Mouse (Mus musculus): ENCODE measurements at regions not wholly inside any gene's neighbourhood (a gene's known extent, or its start where the extent isn't known, plus 50 kb on each side); places are given as distances from the start of the nearest gene placed in this dataset.

- ATAC-seq (ENCODE audit: low FRiP score), result no peak
- no peaks in the 10 kb centered on the region for H3K4me1 ChIP-seq (ENCODE audit: insufficient read depth, low read length)
- no peak overlapping the region for H3K9ac ChIP-seq (replicated peaks; ENCODE audit: low read length, poor library complexity, severe bottlenecking)
- no peak overlapping the region for H3K4me3 ChIP-seq (ENCODE audit: low read depth, low read length)
- TF ChIP-seq CTCF (IDR thresholded peaks at IDR 0.05), result no peak
- DNase-seq (ENCODE audit: low spot score), result no peak
- 90% methylated on average over 5 of the region's 5 CpGs for WGBS
- no peak overlapping the region for H3K4me2 ChIP-seq (ENCODE audit: low read depth, low read length, poor library complexity, severe bottlenecking)
- no peaks in the 10 kb centered on the region for H3K36me3 ChIP-seq (ENCODE audit: insufficient read depth, low read length)
- no peak overlapping the region for H3K27ac ChIP-seq (ENCODE audit: low read depth, low read length)
- no peaks in the 10 kb centered on the region for H3K9me3 ChIP-seq (ENCODE audit: low read length)
- no peaks in the 10 kb centered on the region for H3K27me3 ChIP-seq (ENCODE audit: insufficient read depth, low read length)
Measured at GRCm38 (mm10) chr12:26184701-26185460, 230.2 kb downstream of the Rnf144a start.

GRCm38 (mm10) chr12:26183021-26183420 is 232.0 kb downstream of the Rnf144a start:
- H3K9me3 ChIP-seq (ENCODE audit: low read length), result no peaks in the 10 kb centered on the region
- TF ChIP-seq CTCF (IDR thresholded peaks at IDR 0.05), result no peak
- no peaks in the 10 kb centered on the region for H3K36me3 ChIP-seq (ENCODE audit: insufficient read depth, low read length)
- ATAC-seq (ENCODE audit: low FRiP score), result no peak
- no peak overlapping the region for H3K4me3 ChIP-seq (ENCODE audit: low read depth, low read length)
- H3K27ac ChIP-seq (ENCODE audit: low read depth, low read length), result no peak overlapping the region
- H3K4me1 ChIP-seq (ENCODE audit: insufficient read depth, low read length), result no peaks in the 10 kb centered on the region
- H3K9ac ChIP-seq (replicated peaks; ENCODE audit: low read length, poor library complexity, severe bottlenecking), result no peak overlapping the region
- no peak for DNase-seq (ENCODE audit: low spot score)
- 94% methylated on average over 2 of the region's 2 CpGs for WGBS
- H3K4me2 ChIP-seq (ENCODE audit: low read depth, low read length, poor library complexity, severe bottlenecking), result no peak overlapping the region
- H3K27me3 ChIP-seq (ENCODE audit: insufficient read depth, low read length), result no peaks in the 10 kb centered on the region

GRCm38 (mm10) chr12:26180846-26181245 is 234.2 kb downstream of the Rnf144a start:
- no peak overlapping the region for H3K4me2 ChIP-seq (ENCODE audit: low read depth, low read length, poor library complexity, severe bottlenecking)
- H3K27me3 ChIP-seq (ENCODE audit: insufficient read depth, low read length), result no peaks in the 10 kb centered on the region
- no peak overlapping the region for H3K27ac ChIP-seq (ENCODE audit: low read depth, low read length)
- WGBS, result 80% methylated on average over 7 of the region's 7 CpGs
- ATAC-seq (ENCODE audit: low FRiP score), result no peak
- DNase-seq (ENCODE audit: low spot score), result no peak
- no peak overlapping the region for H3K4me3 ChIP-seq (ENCODE audit: low read depth, low read length)
- H3K9me3 ChIP-seq (ENCODE audit: low read length), result no peaks in the 10 kb centered on the region
- TF ChIP-seq CTCF (IDR thresholded peaks at IDR 0.05), result no peak
- no peak overlapping the region for H3K9ac ChIP-seq (replicated peaks; ENCODE audit: low read length, poor library complexity, severe bottlenecking)
- no peaks in the 10 kb centered on the region for H3K4me1 ChIP-seq (ENCODE audit: insufficient read depth, low read length)
- no peaks in the 10 kb centered on the region for H3K36me3 ChIP-seq (ENCODE audit: insufficient read depth, low read length)

- DNase-seq (ENCODE audit: low spot score), result no peak
- ATAC-seq (ENCODE audit: low FRiP score), result no peak
- no peak for TF ChIP-seq CTCF (IDR thresholded peaks at IDR 0.05)
- Histone ChIP-seq H3K4me3 (ENCODE audit: low read depth, low read length) (no peak overlapping the region), H3K27me3 (ENCODE audit: insufficient read depth, low read length) (no peaks in the 10 kb centered on the region), H3K27ac (ENCODE audit: low read depth, low read length) (no peak overlapping the region), H3K4me2 (ENCODE audit: low read depth, low read length, poor library complexity, severe bottlenecking) (no peak overlapping the region), H3K36me3 (ENCODE audit: insufficient read depth, low read length) (no peaks in the 10 kb centered on the region), H3K9ac (replicated peaks; ENCODE audit: low read length, poor library complexity, severe bottlenecking) (no peak overlapping the region), H3K4me1 (ENCODE audit: insufficient read depth, low read length) (no peaks in the 10 kb centered on the region), H3K9me3 (ENCODE audit: low read length) (no peaks in the 10 kb centered on the region)
- WGBS, result 65% methylated on average over 10 of the region's 10 CpGs
Measured at GRCm38 (mm10) chr12:26176231-26176662, 238.8 kb downstream of the Rnf144a start.

- no peaks in the 10 kb centered on the region for H3K9me3 ChIP-seq (ENCODE audit: low read length)
- H3K4me2 ChIP-seq (ENCODE audit: low read depth, low read length, poor library complexity, severe bottlenecking), result no peak overlapping the region
- ATAC-seq (ENCODE audit: low FRiP score), result no peak
- no peaks in the 10 kb centered on the region for H3K27me3 ChIP-seq (ENCODE audit: insufficient read depth, low read length)
- H3K4me3 ChIP-seq (ENCODE audit: low read depth, low read length), result no peak overlapping the region
- WGBS, result 68% methylated on average over 3 of the region's 3 CpGs
- no peak for TF ChIP-seq CTCF (IDR thresholded peaks at IDR 0.05)
- H3K4me1 ChIP-seq (ENCODE audit: insufficient read depth, low read length), result no peaks in the 10 kb centered on the region
- no peaks in the 10 kb centered on the region for H3K36me3 ChIP-seq (ENCODE audit: insufficient read depth, low read length)
- no peak for DNase-seq (ENCODE audit: low spot score)
- H3K27ac ChIP-seq (ENCODE audit: low read depth, low read length), result no peak overlapping the region
- no peak overlapping the region for H3K9ac ChIP-seq (replicated peaks; ENCODE audit: low read length, poor library complexity, severe bottlenecking)
Measured at GRCm38 (mm10) chr12:26163416-26163815, 251.6 kb downstream of the Rnf144a start.

- Histone ChIP-seq H3K4me3 (ENCODE audit: low read depth, low read length) (no peak overlapping the region), H3K27ac (ENCODE audit: low read depth, low read length) (no peak overlapping the region), H3K36me3 (ENCODE audit: insufficient read depth, low read length) (no peaks in the 10 kb centered on the region), H3K4me1 (ENCODE audit: insufficient read depth, low read length) (no peaks in the 10 kb centered on the region), H3K27me3 (ENCODE audit: insufficient read depth, low read length) (no peaks in the 10 kb centered on the region), H3K9me3 (ENCODE audit: low read length) (no peaks in the 10 kb centered on the region), H3K4me2 (ENCODE audit: low read depth, low read length, poor library complexity, severe bottlenecking) (no peak overlapping the region), H3K9ac (replicated peaks; ENCODE audit: low read length, poor library complexity, severe bottlenecking) (no peak overlapping the region)
- no peak for TF ChIP-seq CTCF (IDR thresholded peaks at IDR 0.05)
- WGBS, result 93% methylated on average over 11 of the region's 11 CpGs
- no peak for ATAC-seq (ENCODE audit: low FRiP score)
- DNase-seq (ENCODE audit: low spot score), result no peak
Measured at GRCm38 (mm10) chr12:26160861-26161615, 254.0 kb downstream of the Rnf144a start.

Measured in midbrain, postnatal 0 days (tissue).